Mouse (Mus musculus) C2C12 (cell line): ENCODE data around the gene Spic.

ENCODE experiments used
- CEBPB ChIP-seq: IDR thresholded peaks from one replicate; pipeline ENCODE4 v1.6.1; 2011; ENCODE audit warnings: low read depth, mild to moderate bottlenecking, control low read depth, moderate library complexity
- CTCF ChIP-seq: IDR thresholded peaks from one replicate; pipeline ENCODE4 v1.5.1; 2011; ENCODE audit not compliant: control insufficient read depth, insufficient read depth, insufficient read length
- MAX ChIP-seq: IDR thresholded peaks from one replicate; pipeline ENCODE4 v1.6.1; 2011; ENCODE audit warnings: mild to moderate bottlenecking, control low read depth
- MYOD1 ChIP-seq: IDR thresholded peaks from one replicate; pipeline ENCODE4 v1.6.1; 2011; ENCODE audit warnings: low read depth; ENCODE audit not compliant: control insufficient read depth, insufficient read length
- MYOG ChIP-seq: IDR thresholded peaks from one replicate; pipeline ENCODE4 v1.6.1; 2011; ENCODE audit not compliant: control insufficient read depth, insufficient read length; ENCODE audit errors: extremely low read depth
- USF1 ChIP-seq: IDR thresholded peaks from one replicate; pipeline ENCODE4 v1.6.1; 2011; ENCODE audit warnings: low read depth, mild to moderate bottlenecking, control low read depth, moderate library complexity

- TF ChIP-seq CTCF (no peak), USF1 (no peak), MYOD1 (no peak), MAX (no peak), CEBPB (no peak), MYOG (no peak)
These were observed 58.6 kb downstream of the Spic start for GRCm38 (mm10) chr10:88626176-88626575.
